Mouse (Mus musculus): ENCODE measurements around the gene Cyp2c54. TPM values are rescaled to one million over a fixed set of nuclear protein-coding genes. Genes with fewer than 3 reads are reported as not detected.
"Not testable (repeated sequence)": the region's sequence is repeated elsewhere in the genome, so short reads cannot be mapped to it uniquely, and the experiment has no call there.

The Cyp2c54 gene
- not detected in 2 replicates for polyA plus RNA-seq (2014; fragmentation: Nextera tagmentation; extraction: Ambion mirVana)

- no peak within 1 kb of the TSS for H3K9ac ChIP-seq (ENCODE audit: low read length)
Observed at GRCm38 (mm10) chr19:40073701-40074100, at the start of gene Cyp2c54. TSS of gene Cyp2c54 (minus strand) at chr19:40073827.

DNA sequence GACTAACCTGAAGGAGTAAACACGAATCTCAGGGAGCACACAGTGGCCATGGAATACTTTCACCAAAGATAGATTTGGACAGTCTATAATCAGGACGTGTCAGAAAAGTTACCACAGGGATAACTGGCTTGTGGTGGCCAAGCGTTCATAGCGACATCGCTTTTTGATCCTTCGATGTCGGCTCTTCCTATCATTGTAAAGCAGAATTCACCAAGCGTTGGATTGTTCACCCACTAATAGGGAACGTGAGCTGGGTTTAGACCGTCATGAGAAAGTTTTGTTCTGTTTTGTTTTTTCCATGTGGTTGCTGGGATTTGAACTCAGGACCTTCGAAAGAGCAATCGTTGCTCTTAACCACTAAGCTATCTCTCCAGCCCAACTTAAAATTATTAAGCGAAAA is 46.0 kb upstream of the Cyp2c54 start:
- not testable (repeated sequence) for H3K9me3 ChIP-seq (ENCODE audit: control insufficient read depth, low read length); H3K4me3 ChIP-seq (ENCODE audit: low read depth, low read length); H3K36me3 ChIP-seq (ENCODE audit: control insufficient read depth, insufficient read depth, low read length); H3K4me2 ChIP-seq (ENCODE audit: low read depth, severe bottlenecking); DNase-seq (ENCODE audit: low spot score); ATAC-seq (ENCODE audit: insufficient number of reproducible peaks, low FRiP score, low TSS enrichment, low read depth); H3K27me3 ChIP-seq (ENCODE audit: control insufficient read depth, insufficient read depth, low read length); H3K9ac ChIP-seq (ENCODE audit: low read length); H3K27ac ChIP-seq (replicated peaks; ENCODE audit: low read depth, low read length); H3K4me1 ChIP-seq (ENCODE audit: control insufficient read depth, insufficient read depth, low read length)
- WGBS, result 82% methylated on average over 13 of the region's 13 CpGs

More at GRCm38 (mm10) chr19:40073701-40074100, at the start of gene Cyp2c54:
- Histone ChIP-seq H3K27ac (replicated peaks; ENCODE audit: low read depth, low read length) (no peak within 1 kb of the TSS), H3K4me1 (ENCODE audit: control insufficient read depth, insufficient read depth, low read length) (no peaks in the 10 kb centered on the region), H3K27me3 (ENCODE audit: control insufficient read depth, insufficient read depth, low read length) (no peaks in the 10 kb centered on the region), H3K9me3 (ENCODE audit: control insufficient read depth, low read length) (no peaks in the 10 kb centered on the region), H3K4me3 (ENCODE audit: low read depth, low read length) (no peak within 1 kb of the TSS), H3K36me3 (ENCODE audit: control insufficient read depth, insufficient read depth, low read length) (no peaks in the 10 kb centered on the region), H3K4me2 (ENCODE audit: low read depth, severe bottlenecking) (no peak within 1 kb of the TSS)
- ATAC-seq (ENCODE audit: insufficient number of reproducible peaks, low FRiP score, low TSS enrichment, low read depth) (no peak), DNase-seq (ENCODE audit: low spot score) (no peak)

- Histone ChIP-seq H3K36me3 (ENCODE audit: control insufficient read depth, insufficient read depth, low read length) (no peaks in the 10 kb centered on the region), H3K4me2 (ENCODE audit: low read depth, severe bottlenecking) (no peak overlapping the region), H3K4me1 (ENCODE audit: control insufficient read depth, insufficient read depth, low read length) (no peaks in the 10 kb centered on the region), H3K27me3 (ENCODE audit: control insufficient read depth, insufficient read depth, low read length) (no peaks in the 10 kb centered on the region), H3K27ac (replicated peaks; ENCODE audit: low read depth, low read length) (no peak overlapping the region), H3K4me3 (ENCODE audit: low read depth, low read length) (no peak overlapping the region), H3K9ac (ENCODE audit: low read length) (no peak overlapping the region), H3K9me3 (ENCODE audit: control insufficient read depth, low read length) (no peaks in the 10 kb centered on the region)
- 85% methylated on average over 3 of the region's 3 CpGs for WGBS
- DNase-seq (ENCODE audit: low spot score) (no peak), ATAC-seq (ENCODE audit: insufficient number of reproducible peaks, low FRiP score, low TSS enrichment, low read depth) (no peak)
Observed at GRCm38 (mm10) chr19:40091111-40091510, 17.5 kb upstream of the Cyp2c54 start.

GRCm38 (mm10) chr19:40089421-40089820 is 15.8 kb upstream of the Cyp2c54 start, which contains the start of gene Cyp2c50:
TSS of gene Cyp2c50 (plus strand) at chr19:40089688.
- not testable (repeated sequence) for DNase-seq (ENCODE audit: low spot score)

DNA sequence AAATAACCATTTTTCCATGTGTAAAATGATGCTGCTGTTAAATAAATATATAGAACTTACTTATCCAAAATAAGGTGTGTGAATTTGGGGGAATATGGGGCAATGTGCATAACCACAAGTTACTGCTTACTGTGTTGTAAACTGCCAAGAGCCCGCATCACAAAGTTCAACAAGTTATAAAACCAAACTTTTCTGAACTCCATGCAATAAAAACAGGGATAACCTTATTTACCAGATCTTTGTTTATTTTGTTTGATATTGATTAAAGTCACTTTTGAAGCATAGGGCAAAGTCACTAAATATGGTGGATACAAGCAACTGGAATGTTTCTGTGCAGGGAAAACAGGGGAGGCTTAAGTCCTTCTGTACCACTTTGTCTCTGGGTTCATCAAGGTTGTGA is 14.8 kb upstream of the Cyp2c54 start:
- Histone ChIP-seq H3K36me3 (ENCODE audit: control insufficient read depth, insufficient read depth, low read length) (no peaks in the 10 kb centered on the region), H3K9ac (ENCODE audit: low read length) (no peak overlapping the region), H3K27ac (replicated peaks; ENCODE audit: low read depth, low read length) (no peak overlapping the region), H3K27me3 (ENCODE audit: control insufficient read depth, insufficient read depth, low read length) (no peaks in the 10 kb centered on the region), H3K4me3 (ENCODE audit: low read depth, low read length) (no peak overlapping the region), H3K9me3 (ENCODE audit: control insufficient read depth, low read length) (no peaks in the 10 kb centered on the region), H3K4me1 (ENCODE audit: control insufficient read depth, insufficient read depth, low read length) (no peaks in the 10 kb centered on the region), H3K4me2 (ENCODE audit: low read depth, severe bottlenecking) (no peak overlapping the region)
- no peak for ATAC-seq (ENCODE audit: insufficient number of reproducible peaks, low FRiP score, low TSS enrichment, low read depth)
- no peak for DNase-seq (ENCODE audit: low spot score)
- 77% methylated on average over 1 of the region's 1 CpGs for WGBS

More at GRCm38 (mm10) chr19:40089421-40089820, 15.8 kb upstream of the Cyp2c54 start, which contains the start of gene Cyp2c50:
- not testable (repeated sequence) for H3K9me3 ChIP-seq (ENCODE audit: control insufficient read depth, low read length); H3K4me2 ChIP-seq (ENCODE audit: low read depth, severe bottlenecking); ATAC-seq (ENCODE audit: insufficient number of reproducible peaks, low FRiP score, low TSS enrichment, low read depth); H3K36me3 ChIP-seq (ENCODE audit: control insufficient read depth, insufficient read depth, low read length); H3K4me1 ChIP-seq (ENCODE audit: control insufficient read depth, insufficient read depth, low read length); H3K9ac ChIP-seq (ENCODE audit: low read length); H3K27ac ChIP-seq (replicated peaks; ENCODE audit: low read depth, low read length); H3K4me3 ChIP-seq (ENCODE audit: low read depth, low read length); H3K27me3 ChIP-seq (ENCODE audit: control insufficient read depth, insufficient read depth, low read length)
- 98% methylated on average over 1 of the region's 1 CpGs for WGBS

DNA sequence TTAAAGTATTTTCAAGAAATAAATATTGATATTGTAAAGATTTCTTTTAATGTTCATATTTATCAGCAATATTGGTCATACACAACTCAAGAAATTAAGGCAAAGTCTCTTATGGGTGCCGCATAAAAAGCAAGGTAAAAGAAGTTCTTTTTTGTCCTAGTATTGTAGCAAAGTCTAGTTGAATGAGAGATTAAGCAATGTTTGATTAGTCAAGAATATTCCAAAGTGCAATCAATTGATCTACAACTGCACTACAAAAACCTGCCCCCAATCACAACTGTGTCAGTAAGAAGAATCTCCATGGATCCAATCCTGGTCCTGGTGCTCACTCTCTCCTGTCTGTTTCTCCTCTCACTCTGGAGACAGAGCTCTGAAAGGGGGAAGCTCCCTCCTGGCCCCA is 81.5 kb downstream of the Cyp2c54 start, which contains the start of gene Cyp2c37:
TSS of gene Cyp2c37 (plus strand) at position 285 of the 400 bp plus-strand sequence.
- not testable (repeated sequence) for H3K9me3 ChIP-seq (ENCODE audit: control insufficient read depth, low read length); H3K4me3 ChIP-seq (ENCODE audit: low read depth, low read length); DNase-seq (ENCODE audit: low spot score); ATAC-seq (ENCODE audit: insufficient number of reproducible peaks, low FRiP score, low TSS enrichment, low read depth); H3K27ac ChIP-seq (replicated peaks; ENCODE audit: low read depth, low read length); H3K9ac ChIP-seq (ENCODE audit: low read length); H3K36me3 ChIP-seq (ENCODE audit: control insufficient read depth, insufficient read depth, low read length); H3K4me2 ChIP-seq (ENCODE audit: low read depth, severe bottlenecking); H3K4me1 ChIP-seq (ENCODE audit: control insufficient read depth, insufficient read depth, low read length); H3K27me3 ChIP-seq (ENCODE audit: control insufficient read depth, insufficient read depth, low read length)
- 87% methylated on average over 1 of the region's 1 CpGs for WGBS

GRCm38 (mm10) chr19:39989471-39989870 is 84.2 kb downstream of the Cyp2c54 start:
- Histone ChIP-seq H3K36me3 (ENCODE audit: control insufficient read depth, insufficient read depth, low read length) (no peaks in the 10 kb centered on the region), H3K4me1 (ENCODE audit: control insufficient read depth, insufficient read depth, low read length) (no peaks in the 10 kb centered on the region), H3K27ac (replicated peaks; ENCODE audit: low read depth, low read length) (no peak overlapping the region), H3K9me3 (ENCODE audit: control insufficient read depth, low read length) (no peaks in the 10 kb centered on the region; the same call in 1 of the 2 replicates), H3K27me3 (ENCODE audit: control insufficient read depth, insufficient read depth, low read length) (no peaks in the 10 kb centered on the region), H3K4me3 (ENCODE audit: low read depth, low read length) (no peak overlapping the region), H3K9ac (ENCODE audit: low read length) (no peak overlapping the region), H3K4me2 (ENCODE audit: low read depth, severe bottlenecking) (no peak overlapping the region)
- no peak for DNase-seq (ENCODE audit: low spot score)
- 80% methylated on average over 2 of the region's 2 CpGs for WGBS
- no peak for ATAC-seq (ENCODE audit: insufficient number of reproducible peaks, low FRiP score, low TSS enrichment, low read depth)

Data from limb, embryonic 11.5 days (tissue).